Mouse (Mus musculus): ENCODE measurements around the gene Cpvl. TPM values are rescaled to one million over a fixed set of nuclear protein-coding genes. Genes with fewer than 3 reads are reported as not detected.

Cpvl gene
- total and polyA plus RNA-seq, 2 experiments from 2014 or later: 0.10 TPM; not detected in 1

DNA sequence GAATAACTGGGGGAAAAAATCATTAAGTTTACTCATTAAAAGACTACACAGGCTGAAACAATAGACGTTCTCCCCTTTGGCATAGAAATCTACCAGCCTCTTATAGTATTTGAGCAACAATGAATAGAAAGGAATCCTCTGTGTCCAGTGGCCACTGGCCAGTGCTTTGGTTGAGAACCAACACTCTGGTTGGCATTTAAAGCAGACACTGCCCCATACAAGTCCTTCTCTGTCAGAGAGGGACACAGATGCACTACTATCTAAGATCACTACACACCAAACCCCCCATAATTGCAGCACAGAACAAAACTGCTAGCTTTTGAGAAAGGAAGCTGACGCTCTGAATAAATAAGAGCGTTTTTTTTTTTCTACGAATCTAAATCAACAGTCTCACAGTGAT, 93.5 kb downstream of the Cpvl start:
- Histone ChIP-seq H3K4me3 (ENCODE audit: low read depth, low read length) (no peak overlapping the region), H3K9me3 (ENCODE audit: low read length) (no peaks in the 10 kb centered on the region), H3K36me3 (ENCODE audit: insufficient read depth, low read length) (no peaks in the 10 kb centered on the region), H3K4me2 (ENCODE audit: low read depth, low read length, poor library complexity, severe bottlenecking) (no peak overlapping the region), H3K27ac (ENCODE audit: low read depth, low read length) (peak overlapping the region; percentile 8; the same call in 1 of the 2 replicates), H3K27me3 (ENCODE audit: insufficient read depth, low read length) (no peaks in the 10 kb centered on the region), H3K4me1 (ENCODE audit: insufficient read depth, low read length) (peaks cover 9% of the 10 kb centered on the region), H3K9ac (replicated peaks; ENCODE audit: low read length, poor library complexity, severe bottlenecking) (no peak overlapping the region)
- DNase-seq (ENCODE audit: low spot score): peak; percentile 74
- no peak for TF ChIP-seq CTCF (IDR thresholded peaks at IDR 0.05)
- WGBS: 64% methylated on average over 4 of the region's 4 CpGs
- ATAC-seq (ENCODE audit: low FRiP score): peak; percentile 79

DNA sequence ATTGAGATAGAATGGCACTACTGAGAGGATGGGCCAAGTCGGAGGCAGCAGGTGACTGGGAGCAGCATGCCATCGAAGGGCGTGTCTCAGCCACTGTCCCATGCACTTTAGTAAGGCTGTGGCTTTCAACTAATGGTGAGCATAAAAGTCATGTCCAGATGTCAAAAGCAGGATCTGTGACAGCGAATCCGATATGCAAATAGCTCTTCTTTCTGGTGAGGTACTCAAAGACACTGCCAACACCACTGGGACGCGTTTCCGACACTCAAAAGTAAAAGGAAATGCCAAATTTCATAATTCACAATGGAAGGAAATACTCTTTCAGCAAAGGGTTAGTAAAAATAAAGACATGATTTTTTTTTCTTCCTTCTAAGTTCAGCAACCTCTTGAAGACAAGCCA, 94.0 kb downstream of the Cpvl start:
- WGBS: 91% methylated on average over 8 of the region's 8 CpGs
- Histone ChIP-seq H3K9ac (replicated peaks; ENCODE audit: low read length, poor library complexity, severe bottlenecking) (no peak overlapping the region), H3K4me3 (ENCODE audit: low read depth, low read length) (no peak overlapping the region), H3K4me2 (ENCODE audit: low read depth, low read length, poor library complexity, severe bottlenecking) (no peak overlapping the region), H3K36me3 (ENCODE audit: insufficient read depth, low read length) (no peaks in the 10 kb centered on the region), H3K27me3 (ENCODE audit: insufficient read depth, low read length) (no peaks in the 10 kb centered on the region), H3K9me3 (ENCODE audit: low read length) (no peaks in the 10 kb centered on the region), H3K4me1 (ENCODE audit: insufficient read depth, low read length) (peaks cover 9% of the 10 kb centered on the region), H3K27ac (ENCODE audit: low read depth, low read length) (no peak overlapping the region)
- DNase-seq (ENCODE audit: low spot score): no peak
- no peak for ATAC-seq (ENCODE audit: low FRiP score)
- TF ChIP-seq CTCF (IDR thresholded peaks at IDR 0.05): no peak

DNA sequence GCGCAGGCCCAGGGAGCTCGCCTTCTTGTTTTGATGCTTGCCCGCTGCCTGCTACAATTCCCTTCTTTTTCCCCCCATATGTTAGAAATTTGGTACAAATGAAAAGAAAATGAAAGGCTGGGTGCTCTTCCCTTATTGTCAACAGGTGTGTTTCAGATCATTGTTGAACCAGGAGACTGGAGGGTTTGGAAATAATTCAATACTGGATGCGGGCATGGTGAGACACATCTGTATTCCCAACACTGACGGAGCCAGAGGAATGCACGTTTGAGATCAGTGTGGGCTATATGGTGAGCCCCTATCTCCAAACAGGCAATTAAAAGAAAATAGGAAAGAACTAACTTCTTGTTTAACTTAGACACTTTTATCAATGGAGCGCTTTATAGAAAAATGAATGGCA, 95.1 kb downstream of the Cpvl start:
- H3K4me3 ChIP-seq (ENCODE audit: low read depth, low read length): no peak overlapping the region
- no peaks in the 10 kb centered on the region for H3K9me3 ChIP-seq (ENCODE audit: low read length)
- H3K36me3 ChIP-seq (ENCODE audit: insufficient read depth, low read length): no peaks in the 10 kb centered on the region
- WGBS: 77% methylated on average over 7 of the region's 7 CpGs
- peaks cover 9% of the 10 kb centered on the region for H3K4me1 ChIP-seq (ENCODE audit: insufficient read depth, low read length)
- no peak overlapping the region for H3K4me2 ChIP-seq (ENCODE audit: low read depth, low read length, poor library complexity, severe bottlenecking)
- no peak overlapping the region for H3K9ac ChIP-seq (replicated peaks; ENCODE audit: low read length, poor library complexity, severe bottlenecking)
- H3K27me3 ChIP-seq (ENCODE audit: insufficient read depth, low read length): no peaks in the 10 kb centered on the region
- no peak for ATAC-seq (ENCODE audit: low FRiP score)
- no peak overlapping the region for H3K27ac ChIP-seq (ENCODE audit: low read depth, low read length)
- no peak for TF ChIP-seq CTCF (IDR thresholded peaks at IDR 0.05)
- no peak for DNase-seq (ENCODE audit: low spot score)

DNA sequence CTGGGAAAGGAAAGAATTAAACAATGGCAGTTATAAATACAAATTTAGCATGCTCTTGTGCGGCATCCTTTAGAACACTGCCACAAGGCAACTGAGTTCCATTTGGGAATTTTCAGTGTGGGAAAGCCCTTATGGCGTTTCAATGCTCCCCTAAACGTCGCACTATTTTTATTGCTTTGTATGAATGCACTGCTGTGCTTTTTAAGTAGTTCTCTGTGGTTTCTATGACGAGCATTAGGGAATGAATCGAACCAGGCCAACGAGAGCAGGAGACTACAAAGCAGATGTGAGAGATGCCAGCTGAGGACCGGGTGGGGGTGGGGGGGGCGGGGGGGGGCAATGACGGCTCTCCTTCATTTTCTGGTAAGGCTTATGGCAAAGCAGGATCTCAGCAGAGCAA, 96.8 kb downstream of the Cpvl start:
- 10% methylated on average over 10 of the region's 10 CpGs for WGBS
- peak; percentile 50 for DNase-seq (ENCODE audit: low spot score)
- no peaks in the 10 kb centered on the region for H3K9me3 ChIP-seq (ENCODE audit: low read length)
- ATAC-seq (ENCODE audit: low FRiP score): peak; percentile 41; the same call in 1 of the 2 replicates
- peak overlapping the region; percentile 7; the same call in 1 of the 2 replicates for H3K4me2 ChIP-seq (ENCODE audit: low read depth, low read length, poor library complexity, severe bottlenecking)
- H3K4me1 ChIP-seq (ENCODE audit: insufficient read depth, low read length): peaks cover 9% of the 10 kb centered on the region
- no peak for TF ChIP-seq CTCF (IDR thresholded peaks at IDR 0.05)
- no peaks in the 10 kb centered on the region for H3K36me3 ChIP-seq (ENCODE audit: insufficient read depth, low read length)
- H3K27me3 ChIP-seq (ENCODE audit: insufficient read depth, low read length): no peaks in the 10 kb centered on the region
- no peak overlapping the region for H3K9ac ChIP-seq (replicated peaks; ENCODE audit: low read length, poor library complexity, severe bottlenecking)
- H3K27ac ChIP-seq (ENCODE audit: low read depth, low read length): peak overlapping the region; percentile 48
- H3K4me3 ChIP-seq (ENCODE audit: low read depth, low read length): no peak overlapping the region

DNA sequence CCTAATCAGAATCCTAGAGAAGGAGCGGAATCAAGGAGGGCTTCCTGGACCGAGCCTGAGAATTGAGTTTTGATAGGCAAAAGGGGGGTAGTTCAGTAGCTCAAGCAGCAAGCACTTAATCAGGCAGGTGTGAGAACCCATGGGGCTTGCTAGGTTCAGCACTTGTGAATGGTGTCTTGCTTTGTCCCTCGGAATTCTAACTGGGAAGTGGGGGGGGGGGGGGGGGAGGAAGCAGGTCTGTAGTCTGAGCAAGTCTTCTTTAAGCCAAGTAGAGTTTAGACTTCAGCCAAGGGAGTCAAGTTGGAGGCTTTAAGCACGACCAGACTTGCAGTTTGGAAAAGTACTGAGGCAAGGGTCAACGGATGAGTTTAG, 97.2 kb downstream of the Cpvl start:
- 0 out of 2 replicates have a peak, but pooled peaks have one; percentile 2 for ATAC-seq (ENCODE audit: low FRiP score)

DNA sequence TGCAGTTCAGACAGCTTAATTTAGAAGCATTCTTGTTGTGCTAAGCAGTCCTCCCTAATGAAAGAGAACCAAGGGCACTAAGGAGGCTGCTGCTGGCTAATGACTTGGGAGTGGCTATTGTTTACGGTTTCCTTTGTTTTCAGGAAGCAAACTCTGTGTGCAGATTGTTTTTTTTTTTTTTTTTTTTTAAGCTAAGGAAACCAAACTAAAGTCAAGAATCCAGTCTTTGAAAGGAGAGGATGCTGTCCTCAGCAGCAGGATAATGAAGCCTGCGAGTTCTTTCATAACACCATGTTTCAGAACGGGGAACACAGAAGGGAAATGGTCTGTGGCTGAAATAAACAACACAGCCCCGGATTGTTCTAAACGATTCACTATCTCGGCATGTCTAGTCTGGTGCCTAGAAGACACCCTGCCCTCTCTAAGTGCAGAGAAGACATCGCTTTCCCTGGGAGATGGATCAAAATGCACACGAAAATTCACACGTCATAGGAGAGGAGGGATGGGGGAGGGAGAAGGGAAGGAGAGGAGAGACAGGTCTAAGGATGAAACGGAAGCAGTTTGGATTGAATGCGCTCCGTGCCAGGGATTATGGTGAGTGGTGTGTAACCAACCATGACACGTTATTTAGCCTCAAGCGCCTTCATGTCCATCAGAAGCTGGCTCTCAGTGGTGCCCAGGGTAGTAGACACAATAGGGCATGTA, 97.8 kb downstream of the Cpvl start:
- H3K9ac ChIP-seq (replicated peaks; ENCODE audit: low read length, poor library complexity, severe bottlenecking): peak overlapping the region; percentile 24
- DNase-seq (ENCODE audit: low spot score) (peak; percentile 68), ATAC-seq (ENCODE audit: low FRiP score) (peak; percentile 51; the same call in 1 of the 2 replicates)
- H3K27ac ChIP-seq (ENCODE audit: low read depth, low read length): peak overlapping the region; percentile 48; the same call in 1 of the 2 replicates
- no peak for TF ChIP-seq CTCF (IDR thresholded peaks at IDR 0.05)
- peaks cover 9% of the 10 kb centered on the region for H3K4me1 ChIP-seq (ENCODE audit: insufficient read depth, low read length)
- H3K4me3 ChIP-seq (ENCODE audit: low read depth, low read length): peak overlapping the region; percentile 16; the same call in 1 of the 2 replicates
- no peaks in the 10 kb centered on the region for H3K9me3 ChIP-seq (ENCODE audit: low read length)
- H3K4me2 ChIP-seq (ENCODE audit: low read depth, low read length, poor library complexity, severe bottlenecking): peak overlapping the region; percentile 40
- no peaks in the 10 kb centered on the region for H3K27me3 ChIP-seq (ENCODE audit: insufficient read depth, low read length)
- H3K36me3 ChIP-seq (ENCODE audit: insufficient read depth, low read length): no peaks in the 10 kb centered on the region
- WGBS: 5% methylated on average over 14 of the region's 14 CpGs

More for the DNA sequence above, 97.2 kb downstream of the Cpvl start:
- Histone ChIP-seq H3K4me2 (ENCODE audit: low read depth, low read length, poor library complexity, severe bottlenecking) (peak overlapping the region; percentile 40), H3K9me3 (ENCODE audit: low read length) (no peaks in the 10 kb centered on the region), H3K9ac (replicated peaks; ENCODE audit: low read length, poor library complexity, severe bottlenecking) (peak overlapping the region; percentile 24; the same call in 1 of the 2 replicates), H3K36me3 (ENCODE audit: insufficient read depth, low read length) (no peaks in the 10 kb centered on the region), H3K27me3 (ENCODE audit: insufficient read depth, low read length) (no peaks in the 10 kb centered on the region), H3K4me1 (ENCODE audit: insufficient read depth, low read length) (peaks cover 9% of the 10 kb centered on the region), H3K27ac (ENCODE audit: low read depth, low read length) (peak overlapping the region; percentile 48), H3K4me3 (ENCODE audit: low read depth, low read length) (peak overlapping the region; percentile 16; the same call in 1 of the 2 replicates)
- WGBS: 6% methylated on average over 5 of the region's 5 CpGs
- DNase-seq (ENCODE audit: low spot score): no peak
- TF ChIP-seq CTCF (IDR thresholded peaks at IDR 0.05): no peak

Measured in midbrain, postnatal 0 days (tissue).